Mouse (Mus musculus) adipocyte (in vitro differentiated cells): ENCODE results near the gene Slc25a45.

Experiments
- DNase-seq: peaks from one replicate; pipeline ENCODE4 v3.0.0-alpha.2; 2016; ENCODE audit warnings: low spot score

Gene Slc25a45

GRCm38 (mm10) chr19:5840086-5840889 lies 37.3 kb upstream of the Slc25a45 start:
- DNase-seq: peak; percentile 88

- peak; percentile 80 for DNase-seq
Measured at GRCm38 (mm10) chr19:5840890-5841388, 36.7 kb upstream of the Slc25a45 start.

GRCm38 (mm10) chr19:5841389-5841946 lies 36.1 kb upstream of the Slc25a45 start:
- DNase-seq: peak; percentile 90

- DNase-seq: peak; percentile 84
Measured at GRCm38 (mm10) chr19:5841999-5842784, 35.4 kb upstream of the Slc25a45 start.

GRCm38 (mm10) chr19:5842785-5843730 lies 34.5 kb upstream of the Slc25a45 start:
- DNase-seq: peak; percentile 83

- peak; percentile 61 for DNase-seq
Measured at GRCm38 (mm10) chr19:5843781-5844691, 33.6 kb upstream of the Slc25a45 start.

- no peak for DNase-seq
Measured at GRCm38 (mm10) chr19:5844831-5845318, 32.7 kb upstream of the Slc25a45 start.

GRCm38 (mm10) chr19:5845319-5846135 lies 32.1 kb upstream of the Slc25a45 start:
- DNase-seq: peak; percentile 99

- DNase-seq: no peak
Measured at GRCm38 (mm10) chr19:5846154-5846553, 31.5 kb upstream of the Slc25a45 start.

GRCm38 (mm10) chr19:5846557-5847305 lies 30.9 kb upstream of the Slc25a45 start:
- DNase-seq: peak; percentile 99

- peak; percentile 77 for DNase-seq
Measured at GRCm38 (mm10) chr19:5847306-5847796, 30.3 kb upstream of the Slc25a45 start.

GRCm38 (mm10) chr19:5848032-5848825 lies 29.4 kb upstream of the Slc25a45 start:
- DNase-seq: peak; percentile 96

- DNase-seq: peak; percentile 75
Measured at GRCm38 (mm10) chr19:5848826-5849672, 28.6 kb upstream of the Slc25a45 start.

- peak; percentile 96 for DNase-seq
Measured at GRCm38 (mm10) chr19:5849843-5850527, 27.6 kb upstream of the Slc25a45 start.

GRCm38 (mm10) chr19:5850860-5851259 lies 26.7 kb upstream of the Slc25a45 start:
- DNase-seq: peak; percentile 31

GRCm38 (mm10) chr19:5851481-5851971 lies 26.1 kb upstream of the Slc25a45 start:
- DNase-seq: peak; percentile 94
